Mouse (Mus musculus): ENCODE results near the gene Zbtb45. TPM values are rescaled to one million over a fixed set of nuclear protein-coding genes. Genes with fewer than 3 reads are reported as not detected.
A peak's percentile ranks its signal among the peaks of the same experiment; 100 is the strongest.

The Zbtb45 gene
- polyA plus RNA-seq, 1 experiment from 2014 or later = 32.8 TPM

DNA sequence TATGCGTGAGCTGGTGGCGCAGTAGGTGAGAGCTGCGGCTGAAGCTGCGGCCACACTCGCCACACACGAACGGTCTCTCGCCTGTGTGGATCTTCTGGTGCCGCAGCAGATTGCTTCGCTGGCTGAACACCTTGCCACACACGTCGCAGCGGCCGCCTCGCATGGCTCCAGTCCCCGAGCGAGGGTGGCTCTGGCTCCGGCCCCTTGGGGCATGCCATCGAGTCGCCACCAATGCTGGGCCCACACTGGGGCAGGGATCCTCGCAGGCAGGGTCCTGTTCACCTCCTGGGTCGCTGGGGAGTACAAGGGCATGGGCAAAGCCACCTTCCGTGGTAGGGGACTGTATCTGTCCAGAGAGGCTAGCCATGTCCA is 34.4 kb upstream of the Zbtb45 start:
- peak overlapping the region; percentile 44 for H3K4me3 ChIP-seq (ENCODE audit: low read depth, low read length)
- peak overlapping the region; percentile 65 for H3K9ac ChIP-seq (ENCODE audit: low read length)
- peaks cover 11% of the 10 kb centered on the region for H3K4me1 ChIP-seq (ENCODE audit: control insufficient read depth, insufficient read depth, low read length)
- DNase-seq (ENCODE audit: low spot score, missing footprints) (no peak), ATAC-seq (ENCODE audit: low FRiP score) (peak; percentile 34; the same call in 1 of the 2 replicates)
- H3K4me2 ChIP-seq = peak overlapping the region; percentile 80
- H3K9me3 ChIP-seq (ENCODE audit: control insufficient read depth, low read length) = no peaks in the 10 kb centered on the region
- peaks cover 36% of the 10 kb centered on the region for H3K27me3 ChIP-seq (ENCODE audit: control insufficient read depth, insufficient read depth, low read length)
- H3K36me3 ChIP-seq (ENCODE audit: control insufficient read depth, insufficient read depth, low read length) = no peaks in the 10 kb centered on the region
- H3K27ac ChIP-seq (ENCODE audit: low read depth, low read length) = no peak overlapping the region
- WGBS = 3% methylated on average over 23 of the region's 23 CpGs

- 6% methylated on average over 88 of the region's 88 CpGs for WGBS
- H3K9me3 ChIP-seq (ENCODE audit: control insufficient read depth, low read length) = no peaks in the 10 kb centered on the region
- peak overlapping the region; percentile 44 for H3K4me3 ChIP-seq (ENCODE audit: low read depth, low read length)
- H3K27ac ChIP-seq (ENCODE audit: low read depth, low read length) = no peak overlapping the region
- peak overlapping the region; percentile 80 for H3K4me2 ChIP-seq
- H3K36me3 ChIP-seq (ENCODE audit: control insufficient read depth, insufficient read depth, low read length) = no peaks in the 10 kb centered on the region
- H3K9ac ChIP-seq (ENCODE audit: low read length) = peak overlapping the region; percentile 65
- peaks cover 17% of the 10 kb centered on the region for H3K4me1 ChIP-seq (ENCODE audit: control insufficient read depth, insufficient read depth, low read length)
- ATAC-seq (ENCODE audit: low FRiP score) (peak; percentile 61), DNase-seq (ENCODE audit: low spot score, missing footprints) (peak; percentile 94)
- H3K27me3 ChIP-seq (ENCODE audit: control insufficient read depth, insufficient read depth, low read length) = peaks cover 36% of the 10 kb centered on the region
These were observed 33.8 kb upstream of the Zbtb45 start for GRCm38 (mm10) chr7:13043445-13044253.

- no peaks in the 10 kb centered on the region for H3K36me3 ChIP-seq (ENCODE audit: control insufficient read depth, insufficient read depth, low read length)
- 0 out of 2 replicates have a peak overlapping the region, but pooled peaks have one; percentile 80 for H3K4me2 ChIP-seq
- ATAC-seq (ENCODE audit: low FRiP score) (no peak), DNase-seq (ENCODE audit: low spot score, missing footprints) (no peak)
- no peak overlapping the region for H3K9ac ChIP-seq (ENCODE audit: low read length)
- no peak overlapping the region for H3K27ac ChIP-seq (ENCODE audit: low read depth, low read length)
- H3K27me3 ChIP-seq (ENCODE audit: control insufficient read depth, insufficient read depth, low read length) = peaks cover 36% of the 10 kb centered on the region
- no peaks in the 10 kb centered on the region for H3K9me3 ChIP-seq (ENCODE audit: control insufficient read depth, low read length)
- WGBS = 36% methylated on average over 16 of the region's 16 CpGs
- H3K4me3 ChIP-seq (ENCODE audit: low read depth, low read length) = peak overlapping the region; percentile 44
- peaks cover 19% of the 10 kb centered on the region for H3K4me1 ChIP-seq (ENCODE audit: control insufficient read depth, insufficient read depth, low read length)
These were observed 33.2 kb upstream of the Zbtb45 start for GRCm38 (mm10) chr7:13043120-13043444.

DNA sequence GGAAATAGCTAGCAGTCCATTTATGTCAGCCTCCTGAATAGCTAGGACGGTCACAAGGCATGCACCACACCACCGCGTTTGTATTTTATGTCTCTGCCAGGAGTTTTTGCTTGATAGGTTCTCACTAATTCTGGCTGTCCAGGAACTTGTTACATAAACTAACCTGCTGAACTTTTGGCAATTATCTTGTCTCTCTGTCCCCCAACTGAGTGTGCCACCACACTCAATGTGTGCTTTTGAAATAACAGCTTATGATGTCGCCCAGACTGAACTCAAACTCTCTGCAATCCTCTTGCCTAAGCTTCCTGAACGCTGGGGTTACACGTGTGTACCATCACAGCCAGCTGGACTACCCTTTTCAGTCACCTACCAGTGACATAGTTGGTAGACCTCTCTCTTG is 32.7 kb upstream of the Zbtb45 start:
- H3K9ac ChIP-seq (ENCODE audit: low read length) = no peak overlapping the region
- no peak overlapping the region for H3K4me3 ChIP-seq (ENCODE audit: low read depth, low read length)
- 74% methylated on average over 6 of the region's 6 CpGs for WGBS
- H3K4me1 ChIP-seq (ENCODE audit: control insufficient read depth, insufficient read depth, low read length) = peaks cover 19% of the 10 kb centered on the region
- ATAC-seq (ENCODE audit: low FRiP score) (no peak), DNase-seq (ENCODE audit: low spot score, missing footprints) (peak; percentile 90)
- no peaks in the 10 kb centered on the region for H3K36me3 ChIP-seq (ENCODE audit: control insufficient read depth, insufficient read depth, low read length)
- H3K9me3 ChIP-seq (ENCODE audit: control insufficient read depth, low read length) = no peaks in the 10 kb centered on the region
- H3K4me2 ChIP-seq = no peak overlapping the region
- H3K27me3 ChIP-seq (ENCODE audit: control insufficient read depth, insufficient read depth, low read length) = peaks cover 36% of the 10 kb centered on the region
- no peak overlapping the region for H3K27ac ChIP-seq (ENCODE audit: low read depth, low read length)

DNA sequence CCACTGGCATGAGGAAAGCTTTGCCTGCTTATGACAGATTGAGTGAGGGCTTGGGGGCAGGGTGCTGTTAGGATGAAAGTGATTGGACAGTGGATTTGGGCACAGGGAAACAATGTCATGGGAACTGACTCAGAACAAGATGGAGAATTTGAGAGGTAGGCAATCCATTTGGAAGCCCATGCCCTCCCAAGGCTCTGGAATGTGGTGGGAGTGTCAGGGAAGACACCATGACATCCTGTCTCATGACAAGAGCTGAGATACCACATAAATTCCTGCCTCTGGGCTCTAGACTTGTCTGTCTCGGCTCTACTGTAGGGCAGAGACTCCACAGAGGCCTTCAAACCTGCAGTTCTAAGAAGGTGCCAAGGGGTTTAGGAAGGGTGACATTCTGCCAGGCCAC is 31.4 kb upstream of the Zbtb45 start:
- DNase-seq (ENCODE audit: low spot score, missing footprints) (peak; percentile 49), ATAC-seq (ENCODE audit: low FRiP score) (no peak)
- H3K9me3 ChIP-seq (ENCODE audit: control insufficient read depth, low read length) = no peaks in the 10 kb centered on the region
- 95% methylated on average over 1 of the region's 1 CpGs for WGBS
- peaks cover 26% of the 10 kb centered on the region for H3K4me1 ChIP-seq (ENCODE audit: control insufficient read depth, insufficient read depth, low read length)
- no peak overlapping the region for H3K27ac ChIP-seq (ENCODE audit: low read depth, low read length)
- H3K36me3 ChIP-seq (ENCODE audit: control insufficient read depth, insufficient read depth, low read length) = no peaks in the 10 kb centered on the region; the same call in 1 of the 2 replicates
- peaks cover 36% of the 10 kb centered on the region for H3K27me3 ChIP-seq (ENCODE audit: control insufficient read depth, insufficient read depth, low read length)
- no peak overlapping the region for H3K9ac ChIP-seq (ENCODE audit: low read length)
- H3K4me3 ChIP-seq (ENCODE audit: low read depth, low read length) = no peak overlapping the region
- no peak overlapping the region for H3K4me2 ChIP-seq

DNA sequence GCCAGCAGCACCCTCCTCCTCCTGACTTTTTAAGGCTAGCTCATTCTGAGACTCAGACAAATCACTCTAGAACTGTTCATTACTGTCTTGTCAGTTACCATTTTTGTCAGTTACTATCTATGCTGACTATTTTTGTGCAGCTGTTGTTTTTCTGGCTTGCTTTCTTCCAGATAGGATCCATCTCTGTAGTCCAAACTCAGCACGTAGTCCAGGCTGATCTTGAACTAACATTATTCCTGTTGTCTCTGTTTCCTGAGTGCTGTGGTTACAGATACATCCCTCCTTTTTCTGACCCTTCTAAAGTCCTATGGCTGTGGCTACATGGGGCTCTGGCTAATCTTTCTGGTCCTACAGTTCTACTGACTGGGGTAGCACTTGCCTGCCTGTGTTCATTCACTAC is 29.3 kb upstream of the Zbtb45 start:
- Histone ChIP-seq H3K4me1 (ENCODE audit: control insufficient read depth, insufficient read depth, low read length) (peaks cover 26% of the 10 kb centered on the region), H3K9ac (ENCODE audit: low read length) (peak overlapping the region; percentile 97), H3K4me2 (peak overlapping the region; percentile 88), H3K27ac (ENCODE audit: low read depth, low read length) (no peak overlapping the region), H3K9me3 (ENCODE audit: control insufficient read depth, low read length) (no peaks in the 10 kb centered on the region), H3K27me3 (ENCODE audit: control insufficient read depth, insufficient read depth, low read length) (peaks cover 22% of the 10 kb centered on the region), H3K36me3 (ENCODE audit: control insufficient read depth, insufficient read depth, low read length) (peaks cover 12% of the 10 kb centered on the region), H3K4me3 (ENCODE audit: low read depth, low read length) (peak overlapping the region; percentile 85; the same call in 1 of the 2 replicates)
- ATAC-seq (ENCODE audit: low FRiP score) = no peak
- 84% methylated on average over 1 of the region's 1 CpGs for WGBS
- DNase-seq (ENCODE audit: low spot score, missing footprints) = peak; percentile 78

DNA sequence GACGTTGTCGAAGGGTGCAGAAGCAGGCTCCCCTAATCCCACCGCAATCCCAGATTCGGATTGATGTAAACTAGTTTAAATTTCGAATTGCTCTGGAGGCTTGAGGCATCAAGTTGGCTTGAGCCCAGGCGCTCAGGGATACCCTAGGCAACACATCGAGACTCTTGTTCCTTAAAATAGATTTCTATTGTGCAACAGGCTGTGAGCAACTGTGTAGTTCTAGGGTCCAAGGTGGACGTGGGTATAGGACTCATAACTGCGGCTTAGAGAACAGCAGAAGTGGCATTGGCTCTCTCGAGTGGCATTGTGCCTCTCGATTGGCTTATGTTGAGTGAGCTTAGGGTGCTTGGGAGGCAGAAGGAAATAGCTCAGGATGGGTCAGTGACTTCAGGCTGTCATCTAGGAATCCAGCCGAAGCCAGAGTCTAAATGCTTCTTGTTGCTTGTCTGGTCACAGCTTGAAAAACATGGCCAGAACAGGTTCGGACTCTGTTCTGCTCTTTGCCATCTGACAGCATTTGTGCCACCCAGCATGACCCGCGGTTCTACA is 28.9 kb upstream of the Zbtb45 start:
- Histone ChIP-seq H3K9ac (ENCODE audit: low read length) (peak overlapping the region; percentile 97), H3K4me1 (ENCODE audit: control insufficient read depth, insufficient read depth, low read length) (peaks cover 26% of the 10 kb centered on the region), H3K4me2 (peak overlapping the region; percentile 88), H3K9me3 (ENCODE audit: control insufficient read depth, low read length) (no peaks in the 10 kb centered on the region), H3K36me3 (ENCODE audit: control insufficient read depth, insufficient read depth, low read length) (peaks cover 12% of the 10 kb centered on the region), H3K27me3 (ENCODE audit: control insufficient read depth, insufficient read depth, low read length) (peaks cover 17% of the 10 kb centered on the region), H3K4me3 (ENCODE audit: low read depth, low read length) (peak overlapping the region; percentile 85), H3K27ac (ENCODE audit: low read depth, low read length) (peak overlapping the region; percentile 99)
- ATAC-seq (ENCODE audit: low FRiP score) (no peak), DNase-seq (ENCODE audit: low spot score, missing footprints) (peak; percentile 84)
- WGBS = 27% methylated on average over 15 of the region's 15 CpGs

- Histone ChIP-seq H3K9ac (ENCODE audit: low read length) (peak within 1 kb of the TSS; percentile 97), H3K27ac (ENCODE audit: low read depth, low read length) (peak within 1 kb of the TSS; percentile 99), H3K4me2 (peak within 1 kb of the TSS; percentile 88), H3K4me1 (ENCODE audit: control insufficient read depth, insufficient read depth, low read length) (peaks cover 27% of the 10 kb centered on the region), H3K9me3 (ENCODE audit: control insufficient read depth, low read length) (no peaks in the 10 kb centered on the region), H3K36me3 (ENCODE audit: control insufficient read depth, insufficient read depth, low read length) (peaks cover 12% of the 10 kb centered on the region), H3K27me3 (ENCODE audit: control insufficient read depth, insufficient read depth, low read length) (peaks cover 10% of the 10 kb centered on the region), H3K4me3 (ENCODE audit: low read depth, low read length) (peak within 1 kb of the TSS; percentile 85)
- under 1% methylated on average over 55 of the region's 65 CpGs for WGBS
- DNase-seq (ENCODE audit: low spot score, missing footprints) = peak; percentile 100
- peak; percentile 93 for ATAC-seq (ENCODE audit: low FRiP score)
These were observed 28.2 kb upstream of the Zbtb45 start, which contains the start of gene Ube2m for GRCm38 (mm10) chr7:13037901-13038555. Ube2m (minus strand) TSS chr7:13038275.

DNA sequence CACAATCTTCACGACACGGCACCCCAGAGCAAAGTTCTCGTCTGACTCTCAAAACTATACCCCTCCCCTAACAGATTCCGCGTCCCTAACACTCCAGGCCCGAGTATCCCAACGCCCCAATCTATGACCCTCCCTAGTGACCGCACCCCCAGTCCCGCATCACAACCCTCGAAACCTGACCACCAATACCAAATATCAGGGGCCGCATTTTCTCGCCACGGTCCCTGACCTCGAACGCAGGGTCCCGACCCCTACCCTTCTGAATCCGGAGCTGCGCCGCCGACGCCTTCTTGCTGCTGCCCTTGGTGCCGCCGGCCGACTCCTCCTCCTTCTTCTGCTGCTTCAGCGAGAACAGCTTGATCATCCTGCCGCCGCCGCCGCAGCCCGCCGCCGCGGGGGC is 27.5 kb upstream of the Zbtb45 start:
- WGBS = under 1% methylated on average over 27 of the region's 33 CpGs
- Histone ChIP-seq H3K27me3 (ENCODE audit: control insufficient read depth, insufficient read depth, low read length) (peaks cover 4% of the 10 kb centered on the region), H3K4me3 (ENCODE audit: low read depth, low read length) (peak overlapping the region; percentile 85), H3K4me2 (peak overlapping the region; percentile 88), H3K9me3 (ENCODE audit: control insufficient read depth, low read length) (no peaks in the 10 kb centered on the region), H3K9ac (ENCODE audit: low read length) (peak overlapping the region; percentile 97), H3K36me3 (ENCODE audit: control insufficient read depth, insufficient read depth, low read length) (peaks cover 12% of the 10 kb centered on the region), H3K4me1 (ENCODE audit: control insufficient read depth, insufficient read depth, low read length) (peaks cover 29% of the 10 kb centered on the region), H3K27ac (ENCODE audit: low read depth, low read length) (peak overlapping the region; percentile 99)
- peak; percentile 6 for ATAC-seq (ENCODE audit: low FRiP score)
- peak; percentile 90 for DNase-seq (ENCODE audit: low spot score, missing footprints)

Measured in midbrain, embryonic 11.5 days (tissue).